Mouse (Mus musculus): ENCODE data around the gene 1700029I15Rik.

1700029I15Rik gene

DNA sequence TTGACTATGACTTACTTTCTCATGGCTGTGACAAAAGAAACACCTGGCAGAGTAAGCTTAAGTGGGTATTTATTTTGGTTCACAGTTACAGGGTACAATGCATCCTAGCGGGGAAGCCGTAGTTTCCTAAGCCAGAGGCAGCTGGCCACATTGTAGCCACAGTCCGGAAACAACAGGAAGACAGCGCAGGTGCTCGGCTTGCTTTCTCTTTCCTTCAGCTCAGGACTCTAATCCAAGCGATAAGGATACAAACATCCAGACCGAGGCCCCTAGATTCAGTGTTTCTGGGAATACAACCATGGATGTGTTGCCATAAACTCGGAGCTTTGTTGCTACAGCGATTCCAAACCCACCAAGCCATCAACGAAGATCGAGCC is 8.9 kb upstream of the 1700029I15Rik start:
- peak; percentile 39 for DNase-seq (ENCODE audit: low read depth)

DNA sequence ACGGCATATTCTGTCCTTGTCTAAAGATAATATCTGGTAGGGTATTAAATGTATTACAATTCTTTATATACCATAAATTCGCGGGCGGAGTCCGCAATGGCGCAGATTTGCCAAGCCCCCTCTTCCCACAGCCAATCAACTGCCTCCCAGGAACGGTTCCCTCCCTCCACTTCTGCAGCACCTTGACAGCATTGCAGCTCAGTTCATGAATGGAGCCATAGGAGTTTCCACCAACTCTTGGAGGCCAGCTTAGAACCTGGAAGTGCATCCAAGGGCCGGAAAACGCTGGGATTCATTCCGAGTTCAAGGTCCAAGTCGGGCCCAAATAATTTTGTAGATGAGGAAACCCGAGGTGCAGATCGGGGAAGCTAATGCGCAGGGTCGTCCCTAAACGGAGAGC is 7.8 kb upstream of the 1700029I15Rik start, which contains the start of the genes Pex16 and Large2:
Gene Pex16, plus strand, starts transcription at position 163 of the 400 bp plus-strand sequence.
Gene Large2, minus strand, starts transcription at position 356 of the 400 bp plus-strand sequence.
- peak; percentile 66 for DNase-seq (ENCODE audit: low read depth)

DNA sequence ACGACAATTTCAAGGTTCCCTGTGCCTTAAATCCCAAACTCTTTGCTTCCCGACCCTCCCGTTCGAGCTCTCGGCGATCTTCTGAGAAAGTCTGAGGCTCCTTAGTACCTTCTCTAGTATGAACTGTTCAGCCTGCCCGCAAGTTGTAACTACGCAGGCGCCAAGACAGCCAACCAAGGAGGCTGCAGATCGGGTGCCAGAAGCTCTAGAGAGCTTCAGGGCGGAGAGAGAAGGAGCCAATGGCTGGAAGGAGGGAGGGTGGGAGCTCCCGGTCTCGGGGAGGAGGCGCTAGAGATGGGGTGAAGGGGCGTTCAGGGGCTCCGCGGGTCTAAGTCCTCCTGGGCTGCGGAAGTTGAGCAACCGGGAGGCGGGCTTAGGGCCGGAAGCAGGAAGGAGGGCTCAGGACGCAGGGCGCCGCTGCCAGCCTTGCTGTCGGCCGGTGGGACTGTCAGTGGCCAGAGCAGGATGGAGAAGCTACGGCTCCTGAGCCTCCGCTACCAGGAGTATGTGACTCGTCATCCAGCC is 7.2 kb upstream of the 1700029I15Rik start:
- DNase-seq (ENCODE audit: low read depth): peak; percentile 96

DNA sequence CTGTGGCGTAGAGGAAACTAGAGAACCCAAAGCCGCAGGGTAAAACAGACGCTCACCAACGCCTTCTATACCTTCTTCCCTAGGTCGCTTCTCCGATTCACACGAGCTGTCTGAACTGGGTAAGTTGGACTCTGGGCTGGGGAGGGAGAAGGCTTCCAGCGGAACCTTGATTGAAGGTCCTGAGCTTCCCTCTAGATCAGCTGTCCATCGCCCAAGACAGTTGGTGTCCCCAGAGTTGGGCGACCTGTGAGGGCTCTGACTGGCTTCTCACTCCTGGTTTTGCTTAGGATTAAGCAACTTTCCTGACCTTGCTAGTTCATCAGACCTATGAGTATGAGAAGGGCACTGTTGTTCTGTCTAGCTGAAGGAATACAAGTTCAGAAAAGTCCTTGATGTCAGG is 6.5 kb upstream of the 1700029I15Rik start:
- DNase-seq (ENCODE audit: low read depth): peak; percentile 35

- no peak for DNase-seq (ENCODE audit: low read depth)
Measured at GRCm38 (mm10) chr2:92376300-92376699, 6.0 kb upstream of the 1700029I15Rik start.

- DNase-seq (ENCODE audit: low read depth): no peak
Measured at GRCm38 (mm10) chr2:92377320-92377719, 5.0 kb upstream of the 1700029I15Rik start.

GRCm38 (mm10) chr2:92379783-92380494 is 2.4 kb upstream of the 1700029I15Rik start:
- no peak for DNase-seq (ENCODE audit: low read depth)

GRCm38 (mm10) chr2:92380495-92381050 is 1.8 kb upstream of the 1700029I15Rik start:
- no peak for DNase-seq (ENCODE audit: low read depth)

- no peak for DNase-seq (ENCODE audit: low read depth)
Measured at GRCm38 (mm10) chr2:92381161-92381560, 1.2 kb upstream of the 1700029I15Rik start.

- DNase-seq (ENCODE audit: low read depth): no peak
Measured at GRCm38 (mm10) chr2:92382759-92383158, 421 bp downstream of the 1700029I15Rik start.

GRCm38 (mm10) chr2:92384101-92384500 is 1.8 kb downstream of the 1700029I15Rik start:
- no peak for DNase-seq (ENCODE audit: low read depth)

DNA sequence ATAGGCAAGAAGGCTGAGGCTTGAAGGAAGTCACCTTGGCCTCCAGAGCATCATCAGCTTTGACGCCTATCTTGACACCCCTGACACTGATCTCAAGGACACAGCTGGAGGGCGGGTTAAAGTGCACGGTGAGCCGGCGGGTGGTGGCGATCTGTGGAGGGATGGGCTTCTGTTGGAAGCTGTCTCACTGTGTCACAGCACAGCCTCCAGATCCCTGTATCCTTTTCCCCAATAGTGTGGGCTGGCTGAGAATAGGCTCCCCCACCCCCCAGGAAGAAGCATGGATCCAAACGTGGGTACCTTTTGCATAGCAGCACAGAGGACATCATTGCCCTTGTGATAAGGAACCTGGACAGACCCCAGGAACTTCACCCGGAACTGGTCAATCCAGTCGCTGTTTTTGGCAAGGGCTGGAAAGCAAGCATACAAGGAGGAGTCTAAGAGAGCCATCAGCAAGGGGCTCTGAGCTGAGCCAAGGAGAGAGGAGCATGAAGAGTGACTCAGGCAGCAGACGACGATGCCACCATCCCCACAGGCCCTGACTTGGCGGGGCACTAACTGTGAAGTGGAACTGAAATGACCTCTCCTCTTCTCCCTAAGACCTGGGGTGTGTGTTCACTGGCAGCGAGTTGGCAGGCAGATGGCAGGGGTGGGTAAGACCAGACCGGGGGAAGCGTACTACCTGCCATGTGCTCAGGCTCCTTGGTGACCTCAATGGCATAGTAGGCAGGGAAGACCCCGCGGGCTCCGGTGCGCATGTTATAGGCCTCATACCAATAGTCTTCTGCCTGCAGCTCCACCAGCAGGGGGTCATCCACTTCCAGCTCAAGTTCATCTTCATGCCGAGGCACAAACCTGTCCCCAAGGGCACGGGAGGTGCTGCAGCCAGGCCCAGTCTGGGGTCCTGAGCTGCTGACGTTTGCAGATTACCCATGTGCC is 3.0 kb downstream of the 1700029I15Rik start:
- no peak for DNase-seq (ENCODE audit: low read depth)

- DNase-seq (ENCODE audit: low read depth): no peak
Measured at GRCm38 (mm10) chr2:92386821-92387570, 4.7 kb downstream of the 1700029I15Rik start.

GRCm38 (mm10) chr2:92387646-92388045 is 5.3 kb downstream of the 1700029I15Rik start:
- DNase-seq (ENCODE audit: low read depth): no peak

DNA sequence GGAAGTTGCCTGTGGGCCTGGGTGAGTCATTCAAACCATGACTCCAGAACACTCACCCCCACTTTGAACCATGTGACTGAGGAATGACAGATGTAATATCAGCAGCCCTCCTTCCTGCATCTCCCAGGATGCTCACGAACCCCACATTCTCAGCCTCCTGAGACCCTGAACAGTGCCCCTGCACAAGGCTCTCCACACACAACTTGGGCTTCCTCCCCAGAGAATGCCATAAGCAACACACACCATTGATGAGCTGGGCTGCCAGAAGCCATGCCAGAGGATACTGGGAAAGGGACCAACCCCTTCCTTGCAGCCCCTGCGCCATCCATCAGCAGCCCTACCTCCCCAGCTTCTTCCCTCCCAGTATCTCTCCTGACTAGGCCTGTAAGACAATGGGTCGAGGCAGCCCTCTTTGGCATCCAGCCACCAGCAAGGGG is 5.8 kb downstream of the 1700029I15Rik start:
- no peak for DNase-seq (ENCODE audit: low read depth)

DNA sequence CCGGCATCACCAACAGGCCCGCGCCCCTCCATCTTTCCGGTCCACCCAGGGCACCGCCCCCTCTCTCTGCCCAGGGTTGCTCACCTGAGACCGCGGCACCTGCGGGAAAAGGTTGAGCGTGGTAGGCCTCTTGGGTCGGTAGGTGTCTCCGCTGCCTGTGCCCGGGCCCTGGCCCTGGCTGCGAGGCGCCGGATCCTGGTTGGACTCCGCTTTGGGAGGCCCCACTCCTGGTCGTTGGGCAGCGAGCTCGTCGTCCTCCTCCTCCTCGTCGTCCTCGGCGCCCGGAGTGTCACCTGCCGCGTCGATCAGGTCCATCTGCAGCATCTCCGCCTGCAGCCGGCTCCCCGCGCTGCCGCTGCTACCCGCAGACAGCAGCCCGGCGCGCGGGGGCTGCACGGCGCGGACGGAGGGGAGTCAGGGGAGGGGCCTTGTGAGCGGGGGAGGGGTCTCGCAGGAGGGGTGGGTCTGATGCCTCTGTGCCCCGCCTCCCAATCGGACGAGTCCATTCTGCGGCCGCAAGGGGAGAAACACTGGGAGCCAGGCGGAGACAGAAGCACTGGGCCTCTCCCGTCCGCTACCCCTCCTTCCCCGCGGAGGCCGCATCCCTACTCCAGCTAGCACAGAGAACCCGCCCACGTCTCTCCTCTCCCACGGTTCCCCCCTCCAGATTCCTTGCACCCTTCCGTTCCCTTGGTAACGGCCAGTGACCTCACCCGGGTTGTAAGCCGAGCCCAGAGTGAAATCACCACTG is 6.7 kb downstream of the 1700029I15Rik start:
- peak; percentile 58 for DNase-seq (ENCODE audit: low read depth)

DNA sequence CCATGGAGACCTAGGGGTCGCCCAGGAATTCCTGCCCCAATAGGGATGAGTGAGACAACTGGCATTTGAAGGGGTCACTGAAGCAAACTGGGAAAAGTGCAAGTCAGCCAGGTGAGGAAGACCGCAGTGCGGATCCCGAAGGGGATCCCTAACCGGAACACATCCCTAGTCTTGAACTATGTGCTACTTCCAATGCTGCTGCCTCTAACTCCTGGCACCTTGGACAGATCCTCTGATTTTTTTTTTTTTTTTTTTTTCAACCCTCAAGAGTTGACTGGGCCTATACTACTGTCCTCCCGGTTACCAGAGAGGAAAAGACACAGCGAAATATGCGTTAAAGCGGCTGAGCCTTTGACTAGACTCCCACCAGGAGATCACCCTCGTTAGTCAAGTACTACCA is 7.3 kb downstream of the 1700029I15Rik start:
- no peak for DNase-seq (ENCODE audit: low read depth)

- no peak for DNase-seq (ENCODE audit: low read depth)
Measured at GRCm38 (mm10) chr2:92390206-92390930, 8.0 kb downstream of the 1700029I15Rik start.

GRCm38 (mm10) chr2:92391116-92391515 is 8.8 kb downstream of the 1700029I15Rik start:
- no peak for DNase-seq (ENCODE audit: low read depth)

GRCm38 (mm10) chr2:92391703-92392317 is 9.5 kb downstream of the 1700029I15Rik start:
- DNase-seq (ENCODE audit: low read depth): no peak

Measured in naive thymus-derived CD4-positive, alpha-beta T cell, adult 2 months (primary cell).